Mouse (Mus musculus): Measurements from ENCODE around the gene Ms4a6c. TPM values are rescaled to one million over a fixed set of nuclear protein-coding genes. Genes with fewer than 3 reads are reported as not detected.

Ms4a6c gene
- 1.8 TPM for polyA plus RNA-seq (2015; fragmentation: Illumina TruSeq; extraction: RNeasy Lipid Tissue Mini Kit (QIAGEN cat#74804); ENCODE audit: low read depth, low replicate concordance)

GRCm38 (mm10) chr19:11469215-11469614 lies at the start of gene Ms4a6c:
TSS of gene Ms4a6c (plus strand) at chr19:11469366.

GRCm38 (mm10) chr19:11443338-11443737 lies 25.8 kb upstream of the Ms4a6c start, which contains the start of gene Ms4a4b:
TSS of gene Ms4a4b (plus strand) at chr19:11443553.

GRCm38 (mm10) chr19:11485746-11486145 lies 16.6 kb downstream of the Ms4a6c start, which contains the start of gene Gm8369:
TSS of gene Gm8369 (plus strand) at chr19:11485938.

GRCm38 (mm10) chr19:11516246-11516645 lies 47.1 kb downstream of the Ms4a6c start, which contains the start of gene Ms4a6b:
TSS of gene Ms4a6b (plus strand) at chr19:11516512.

Other genes with a start within 250 kb of the Ms4a6c start
- gene Ms4a12, start 236.9 kb upstream of the Ms4a6c start, polyA plus RNA-seq (2015; fragmentation: Illumina TruSeq; extraction: RNeasy Lipid Tissue Mini Kit (QIAGEN cat#74804); ENCODE audit: low read depth, low replicate concordance): not detected
- not detected for gene Ms4a1, start 203.1 kb upstream of the Ms4a6c start, polyA plus RNA-seq (2015; fragmentation: Illumina TruSeq; extraction: RNeasy Lipid Tissue Mini Kit (QIAGEN cat#74804); ENCODE audit: low read depth, low replicate concordance)
- gene Ms4a5, start 185.5 kb upstream of the Ms4a6c start, polyA plus RNA-seq (2015; fragmentation: Illumina TruSeq; extraction: RNeasy Lipid Tissue Mini Kit (QIAGEN cat#74804); ENCODE audit: low read depth, low replicate concordance): not detected
- gene Ms4a14, start 154.9 kb upstream of the Ms4a6c start, polyA plus RNA-seq (2015; fragmentation: Illumina TruSeq; extraction: RNeasy Lipid Tissue Mini Kit (QIAGEN cat#74804); ENCODE audit: low read depth, low replicate concordance): 0.21 TPM
- 0.58 TPM for gene Ms4a7, start 133.2 kb upstream of the Ms4a6c start, polyA plus RNA-seq (2015; fragmentation: Illumina TruSeq; extraction: RNeasy Lipid Tissue Mini Kit (QIAGEN cat#74804); ENCODE audit: low read depth, low replicate concordance)
- not detected for gene Ms4a4a, start 93.8 kb upstream of the Ms4a6c start, polyA plus RNA-seq (2015; fragmentation: Illumina TruSeq; extraction: RNeasy Lipid Tissue Mini Kit (QIAGEN cat#74804); ENCODE audit: low read depth, low replicate concordance)
- not detected for gene Ms4a4c, start 64.6 kb upstream of the Ms4a6c start, polyA plus RNA-seq (2015; fragmentation: Illumina TruSeq; extraction: RNeasy Lipid Tissue Mini Kit (QIAGEN cat#74804); ENCODE audit: low read depth, low replicate concordance)
- gene Ms4a4b, start 25.8 kb upstream of the Ms4a6c start, polyA plus RNA-seq (2015; fragmentation: Illumina TruSeq; extraction: RNeasy Lipid Tissue Mini Kit (QIAGEN cat#74804); ENCODE audit: low read depth, low replicate concordance): not detected
- 0.70 TPM for gene Gm8369, start 16.6 kb downstream of the Ms4a6c start, polyA plus RNA-seq (2015; fragmentation: Illumina TruSeq; extraction: RNeasy Lipid Tissue Mini Kit (QIAGEN cat#74804); ENCODE audit: low read depth, low replicate concordance)
- 3.6 TPM for gene Ms4a6b, start 47.1 kb downstream of the Ms4a6c start, polyA plus RNA-seq (2015; fragmentation: Illumina TruSeq; extraction: RNeasy Lipid Tissue Mini Kit (QIAGEN cat#74804); ENCODE audit: low read depth, low replicate concordance)
- gene Ms4a4d, start 67.4 kb downstream of the Ms4a6c start, polyA plus RNA-seq (2015; fragmentation: Illumina TruSeq; extraction: RNeasy Lipid Tissue Mini Kit (QIAGEN cat#74804); ENCODE audit: low read depth, low replicate concordance): not detected
- gene Ms4a6d, start 135.5 kb downstream of the Ms4a6c start, polyA plus RNA-seq (2015; fragmentation: Illumina TruSeq; extraction: RNeasy Lipid Tissue Mini Kit (QIAGEN cat#74804); ENCODE audit: low read depth, low replicate concordance): 1.9 TPM
- not detected for gene Ms4a2, start 154.4 kb downstream of the Ms4a6c start, polyA plus RNA-seq (2015; fragmentation: Illumina TruSeq; extraction: RNeasy Lipid Tissue Mini Kit (QIAGEN cat#74804); ENCODE audit: low read depth, low replicate concordance)
- gene Ms4a3, start 171.5 kb downstream of the Ms4a6c start, polyA plus RNA-seq (2015; fragmentation: Illumina TruSeq; extraction: RNeasy Lipid Tissue Mini Kit (QIAGEN cat#74804); ENCODE audit: low read depth, low replicate concordance): not detected
- not detected for gene Oosp2, start 191.2 kb downstream of the Ms4a6c start, polyA plus RNA-seq (2015; fragmentation: Illumina TruSeq; extraction: RNeasy Lipid Tissue Mini Kit (QIAGEN cat#74804); ENCODE audit: low read depth, low replicate concordance)
- not detected for gene Oosp1, start 221.8 kb downstream of the Ms4a6c start, polyA plus RNA-seq (2015; fragmentation: Illumina TruSeq; extraction: RNeasy Lipid Tissue Mini Kit (QIAGEN cat#74804); ENCODE audit: low read depth, low replicate concordance)
- not detected for gene Oosp3, start 227.7 kb downstream of the Ms4a6c start, polyA plus RNA-seq (2015; fragmentation: Illumina TruSeq; extraction: RNeasy Lipid Tissue Mini Kit (QIAGEN cat#74804); ENCODE audit: low read depth, low replicate concordance)